Mouse (Mus musculus) heart, postnatal 25 days (tissue): ENCODE results near the gene Tmed3. TPM values are rescaled to one million over a fixed set of nuclear protein-coding genes. Genes with fewer than 3 reads are reported as not detected.

Experiments used
- DNase-seq: peaks from one replicate; pipeline ENCODE4 v3.0.0; 2022; ENCODE audit warnings: low spot score
- intact Hi-C: fragments of 180-260 bp; cut with DNase I; formaldehyde crosslinking; loops from one replicate; pipeline ENCODE4 v1.15.1; 2025
- total RNA-seq, 2 experiments: library from RNA; stranded (reverse); gene quantifications; 2 replicates each; pipeline ENCODE4 v1.2.3; 2021

Tmed3 gene
- total RNA-seq, result 10 to 100 TPM; 21.2 to 28.0 TPM

DNA sequence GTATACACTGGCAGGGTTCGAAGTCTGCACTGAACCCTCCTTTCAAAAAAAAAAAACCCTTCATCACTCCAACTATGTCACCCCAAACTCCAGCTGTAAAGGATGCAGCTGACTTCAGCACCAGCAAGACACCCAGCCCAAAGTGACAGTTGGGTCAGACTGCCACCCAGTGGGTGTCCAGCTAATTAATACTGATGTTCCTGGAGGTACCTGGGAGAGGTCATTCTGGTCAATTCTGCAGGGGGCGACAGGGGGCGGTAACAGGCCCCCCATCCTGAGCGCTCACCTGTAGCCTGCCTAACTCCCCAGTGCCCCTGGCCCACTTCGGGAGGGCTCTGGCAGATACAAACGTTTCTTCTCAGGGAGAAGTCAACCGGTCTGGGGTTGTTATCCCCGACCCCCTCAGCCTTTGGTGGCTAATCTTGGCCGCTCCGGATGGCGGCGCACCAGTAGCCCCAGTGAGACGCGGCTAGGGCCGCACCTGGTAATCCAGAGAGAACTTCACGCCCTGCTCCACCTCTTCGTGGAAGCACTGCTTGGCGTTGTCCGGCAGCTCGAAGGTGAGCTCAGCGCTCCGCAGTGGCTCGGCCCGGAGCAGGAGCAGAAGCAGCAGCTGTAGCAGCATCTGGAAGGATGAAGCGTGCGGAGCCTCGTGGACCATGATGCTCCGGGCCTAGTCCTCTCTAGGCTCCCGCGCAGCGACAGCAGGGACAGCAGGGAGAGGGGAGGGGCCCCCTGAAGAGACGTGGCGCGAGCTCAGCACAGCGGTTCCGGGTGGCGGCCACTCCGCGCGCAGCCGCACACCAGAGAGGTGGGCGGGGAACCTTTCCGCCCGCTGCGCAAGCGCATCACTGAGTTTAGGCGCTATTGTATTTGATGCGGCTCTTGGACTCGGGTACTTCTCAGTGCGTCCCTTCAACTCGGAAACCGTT, at the start of gene Tmed3:
Gene Tmed3 (minus strand): TSS at position 804 of the 932 bp plus-strand sequence.
- intact Hi-C loops, result loop anchor here (5.0 to 10.0 kb wide), 2 partner anchors 88 to 270 kb away; no protein-coding TSS in a partner anchor
- DNase-seq, result peak; percentile 88

GRCm38 (mm10) chr9:89740041-89740440, 35.2 kb upstream of the Tmed3 start:
- DNase-seq, result no peak
- intact Hi-C loops, result no loop called here

DNA sequence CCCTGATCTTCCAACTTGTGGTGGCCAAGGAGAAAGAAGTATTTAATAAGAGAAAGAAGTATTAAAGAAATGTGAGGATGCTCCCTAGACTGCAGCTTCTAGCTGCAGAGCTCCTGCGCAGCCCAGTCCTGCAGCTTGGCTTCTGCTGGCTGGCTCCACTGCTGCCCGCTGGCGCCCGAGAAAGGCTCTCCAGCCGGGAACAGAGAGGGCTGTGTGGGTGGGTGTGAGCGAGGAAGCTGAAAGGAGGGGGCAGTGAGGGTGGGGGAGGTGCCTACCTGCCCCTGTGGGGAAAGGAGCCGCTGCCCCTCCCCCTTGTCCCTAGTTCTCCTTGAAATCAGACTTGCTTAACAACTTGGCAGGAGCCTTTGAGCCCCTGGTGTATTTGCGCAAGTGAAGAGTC, 33.4 kb upstream of the Tmed3 start, which contains the start of gene Ankrd34c:
Gene Ankrd34c (minus strand): TSS at position 181 of the 400 bp plus-strand sequence.
- intact Hi-C loops, result no loop called here
- DNase-seq, result no peak

GRCm38 (mm10) chr9:89737888-89738287, 33.0 kb upstream of the Tmed3 start:
- DNase-seq, result no peak
- intact Hi-C loops, result no loop called here

GRCm38 (mm10) chr9:89736932-89737705, 32.3 kb upstream of the Tmed3 start:
- DNase-seq, result no peak
- intact Hi-C loops, result no loop called here

DNA sequence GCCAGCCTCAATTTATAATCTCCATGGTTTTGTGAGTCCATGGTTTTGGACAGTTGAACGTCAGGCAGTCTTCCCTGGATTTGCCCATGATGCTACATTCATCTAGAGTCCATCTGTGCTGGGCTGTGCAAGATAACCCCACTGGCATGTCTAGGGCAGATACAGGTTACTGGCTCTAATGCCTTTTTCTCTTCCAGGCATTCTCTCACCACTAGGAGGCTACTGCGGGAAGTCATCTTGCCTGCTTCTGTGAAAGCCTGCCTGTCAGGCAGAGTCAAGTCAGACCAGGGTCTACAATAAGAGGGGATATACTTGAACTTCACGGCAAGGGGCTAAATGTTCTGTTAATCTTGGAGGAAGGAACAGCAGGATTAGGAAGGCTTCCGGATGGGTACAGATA, 2.0 kb upstream of the Tmed3 start:
- DNase-seq, result no peak
- intact Hi-C loops, result loop anchor here (5.0 to 10.0 kb wide), 2 partner anchors 85 to 268 kb away; no protein-coding TSS in a partner anchor

GRCm38 (mm10) chr9:89705197-89705533, 297 bp upstream of the Tmed3 start:
- intact Hi-C loops, result loop anchor here (5.0 to 10.0 kb wide), 2 partner anchors 87 to 270 kb away; no protein-coding TSS in a partner anchor
- DNase-seq, result no peak

DNA sequence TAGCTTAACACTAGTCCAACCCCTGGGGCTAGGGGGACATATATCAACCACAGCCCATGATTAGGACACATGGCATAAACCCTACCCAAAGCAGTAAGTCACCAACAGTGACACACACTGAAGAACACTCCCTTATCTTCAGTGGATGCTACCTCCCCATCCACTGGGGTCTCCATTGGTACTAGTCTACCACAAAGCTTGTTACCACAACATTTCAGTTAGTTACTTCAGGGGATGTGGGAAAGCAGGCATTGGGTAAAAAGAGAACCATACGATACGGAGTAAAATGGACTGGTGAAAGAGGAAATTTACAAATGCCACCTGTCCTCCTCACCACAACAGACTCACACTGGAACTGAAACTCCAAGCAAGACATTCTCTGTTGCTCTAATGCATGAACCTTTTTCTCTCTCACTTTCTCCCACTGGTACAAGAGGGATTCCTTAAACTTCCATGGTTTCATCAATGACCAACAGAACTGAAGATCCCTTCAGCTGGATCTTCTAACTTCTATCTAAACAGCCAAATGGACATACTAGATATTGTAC, 3.9 kb downstream of the Tmed3 start:
- DNase-seq, result no peak
- intact Hi-C loops, result loop anchor here (10.0 kb wide), 1 partner anchor 274 kb away; no protein-coding TSS in a partner anchor

DNA sequence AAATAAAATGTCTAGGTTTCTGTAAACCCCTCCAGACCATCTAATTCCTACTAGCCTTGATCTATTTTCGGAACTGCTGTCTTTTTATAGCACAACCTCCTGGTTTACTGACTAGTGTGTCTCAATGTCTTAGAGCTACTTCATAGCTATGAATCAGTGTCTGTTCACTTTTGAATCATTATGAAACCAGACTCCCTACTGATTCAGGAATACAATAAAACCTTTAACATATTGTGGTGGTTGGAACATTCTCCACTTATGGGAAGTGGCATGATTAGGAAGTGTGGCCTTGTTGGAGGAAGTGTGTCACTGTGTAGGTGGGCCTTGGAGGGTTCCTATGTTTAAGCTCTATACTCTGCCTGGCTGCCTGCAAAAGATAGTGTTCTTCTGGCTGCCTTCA, 9.7 kb downstream of the Tmed3 start:
- intact Hi-C loops, result no loop called here
- DNase-seq, result no peak

GRCm38 (mm10) chr9:89693670-89694069, 11.2 kb downstream of the Tmed3 start:
- intact Hi-C loops, result no loop called here
- no peak for DNase-seq

DNA sequence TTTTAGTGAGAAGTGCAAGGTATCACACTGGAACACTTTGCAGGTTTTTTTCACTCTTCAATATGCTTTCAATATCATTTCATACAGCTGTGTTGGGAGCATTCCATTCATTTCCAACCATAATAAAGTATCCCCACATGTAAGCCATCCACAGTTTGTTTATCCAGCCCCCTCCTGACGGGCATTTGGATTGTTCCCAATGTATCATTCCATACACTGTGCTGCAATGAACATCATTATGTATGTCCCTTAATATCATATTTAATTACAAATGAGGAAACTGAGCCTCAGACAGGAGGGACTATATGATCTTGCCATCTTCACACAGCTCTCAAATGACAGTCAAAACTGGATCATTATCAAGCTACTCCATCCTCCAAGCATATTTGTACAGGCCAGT, 15.7 kb downstream of the Tmed3 start:
- intact Hi-C loops, result no loop called here
- no peak for DNase-seq

DNA sequence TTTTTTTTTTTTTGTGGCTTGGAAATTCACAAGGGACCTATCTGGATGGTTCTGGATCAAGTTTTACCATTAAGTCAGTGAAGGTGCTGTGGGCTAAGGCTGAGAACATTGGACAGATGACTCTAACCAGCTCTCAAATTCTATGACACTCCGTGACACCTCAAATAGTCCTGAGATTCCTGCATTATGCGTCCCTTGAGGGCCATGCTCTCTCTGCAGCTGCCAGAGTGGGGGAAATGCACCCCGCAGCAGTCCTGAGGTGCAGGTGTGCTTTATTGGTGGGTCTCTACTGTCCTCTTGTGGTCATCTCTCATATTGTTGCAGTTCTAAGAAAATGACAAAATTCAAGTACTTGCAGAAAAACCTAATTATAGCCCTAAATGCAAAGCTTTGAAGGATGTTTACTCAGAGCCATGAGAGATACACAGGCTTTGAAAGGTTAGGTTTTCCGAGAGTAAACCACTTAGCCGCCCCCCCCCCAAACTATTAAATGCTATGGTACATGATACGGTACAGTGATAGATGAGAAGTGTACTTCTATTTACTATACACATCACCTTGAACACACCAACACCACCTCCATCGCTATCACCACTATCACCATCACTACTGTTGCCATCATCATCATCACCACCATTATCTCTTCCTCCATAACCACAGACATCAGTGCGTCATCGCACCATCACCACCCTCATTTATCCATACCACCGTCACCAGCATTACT, 17.2 kb downstream of the Tmed3 start:
- DNase-seq, result no peak
- intact Hi-C loops, result no loop called here

- intact Hi-C loops, result no loop called here
- no peak for DNase-seq
These were observed 18.6 kb downstream of the Tmed3 start for GRCm38 (mm10) chr9:89686262-89686661.

GRCm38 (mm10) chr9:89678974-89679373, 25.9 kb downstream of the Tmed3 start:
- intact Hi-C loops, result loop anchor here (5.0 kb wide), 1 partner anchor 452 kb away; no protein-coding TSS in a partner anchor
- no peak for DNase-seq

GRCm38 (mm10) chr9:89674014-89674618, 30.8 kb downstream of the Tmed3 start:
- DNase-seq, result no peak
- intact Hi-C loops, result loop anchor here (5.0 kb wide), 1 partner anchor 212 kb away; no protein-coding TSS in a partner anchor

- no peak for DNase-seq
- intact Hi-C loops, result loop anchor here (5.0 kb wide), 1 partner anchor 211 kb away; no protein-coding TSS in a partner anchor
These were observed 31.5 kb downstream of the Tmed3 start for GRCm38 (mm10) chr9:89673402-89673801.

- peak; percentile 1 for DNase-seq
- intact Hi-C loops, result loop anchor here (5.0 kb wide), 1 partner anchor 208 kb away; no protein-coding TSS in a partner anchor
These were observed 35.0 kb downstream of the Tmed3 start for GRCm38 (mm10) chr9:89669878-89670277.

- DNase-seq, result no peak
- intact Hi-C loops, result no loop called here
These were observed 37.4 kb downstream of the Tmed3 start for GRCm38 (mm10) chr9:89667306-89667942.

- intact Hi-C loops, result no loop called here
- no peak for DNase-seq
These were observed 54.0 kb downstream of the Tmed3 start for GRCm38 (mm10) chr9:89650913-89651312.
